In the genomic region with DNA sequence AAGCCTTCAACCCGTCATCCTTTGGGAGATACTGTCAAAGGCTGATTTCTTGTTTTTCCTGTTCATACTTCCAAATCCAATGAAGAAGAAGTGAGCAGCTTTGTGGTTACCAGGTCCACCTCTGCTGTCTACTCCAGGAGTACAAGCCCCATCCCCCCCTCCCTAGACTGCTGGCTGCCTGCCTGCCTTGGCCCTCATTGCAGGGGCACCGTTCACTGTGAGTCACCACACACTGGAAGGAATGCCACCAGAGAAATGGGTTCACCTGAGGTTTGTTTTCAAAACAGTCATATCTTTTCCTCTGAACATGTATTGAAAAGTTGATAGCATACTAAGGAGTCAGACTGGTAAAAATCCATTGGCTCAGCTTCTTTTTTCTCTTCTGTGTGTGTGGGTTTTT, we compare ENCODE assay signal across 7 mouse cellular contexts.
"Had no signal": no experiment of that assay in that cellular context is flagged by ENCODE, and none has a peak within 500 bp of the region (broad histone marks: within the 10 kb centered on the region; RNA-seq: fewer than 3 reads in every experiment).

No protein-coding gene starts in this region.

- DNase-seq: kidney, adult 11 months; kidney, postnatal 14 days; lung, adult 2 months; lung, postnatal 10 days; retina, postnatal 1 day; thymus, adult 2 months; thymus, postnatal 25 days had no signal
